Mouse (Mus musculus) neural tube, embryonic 12.5 days (tissue): ENCODE results near the gene Ttc24. TPM values are rescaled to one million over a fixed set of nuclear protein-coding genes. Genes with fewer than 3 reads are reported as not detected.

ENCODE experiments used
- ATAC-seq: fragments of 200-750 bp; cut with Nextera tagmentation; 2 replicates; pipeline ENCODE4 v1.8.0; 2017; ENCODE audit warnings: low read depth, mild to moderate bottlenecking, moderate TSS enrichment, moderate library complexity; ENCODE audit not compliant: low FRiP score
- H3K27ac ChIP-seq: fragments of 300-500 bp; sonication (generic); 2 replicates; pipeline ENCODE4 v1.5.1; 2016
- H3K27me3 ChIP-seq: fragments of 300-500 bp; sonication (generic); replicated peaks from 2 replicates; pipeline ENCODE4 v1.6.1; 2016; ENCODE audit warnings: mild to moderate bottlenecking
- H3K36me3 ChIP-seq: fragments of 300-500 bp; sonication (generic); 2 replicates; pipeline ENCODE4 v1.6.1; 2016; ENCODE audit warnings: mild to moderate bottlenecking
- H3K4me1 ChIP-seq: fragments of 300-500 bp; sonication (generic); 2 replicates; pipeline ENCODE4 v1.6.1; 2016
- H3K4me2 ChIP-seq: fragments of 300-500 bp; sonication (generic); replicated peaks from 2 replicates; pipeline ENCODE4 v1.6.1; 2016; ENCODE audit warnings: mild to moderate bottlenecking
- H3K4me3 ChIP-seq: fragments of 300-500 bp; sonication (generic); 2 replicates; pipeline ENCODE4 v1.5.1; 2016
- H3K9ac ChIP-seq: fragments of 300-500 bp; sonication (generic); 2 replicates; pipeline ENCODE4 v1.6.1; 2016; ENCODE audit warnings: mild to moderate bottlenecking
- H3K9me3 ChIP-seq: fragments of 300-500 bp; sonication (generic); 2 replicates; pipeline ENCODE4 v1.6.1; 2016; ENCODE audit warnings: mild to moderate bottlenecking
- WGBS: fragments of 180-500 bp; shearing (Covaris S2); methylation state at CpG from one replicate; pipeline ENCODE4 v1.1.7; 2016; 5-methylcytosine and 5-hydroxymethylcytosine counted together
- polyA plus RNA-seq: library from polyadenylated mRNA; unstranded; fragments of >200 nt; fragmentation: Nextera tagmentation; extraction: Ambion mirVana; gene quantifications from 2 replicates; pipeline ENCODE4 v1.2.1, GENCODE M21; 2016

Ttc24 gene
- polyA plus RNA-seq, 1 experiment from 2014 or later, result not detected

DNA sequence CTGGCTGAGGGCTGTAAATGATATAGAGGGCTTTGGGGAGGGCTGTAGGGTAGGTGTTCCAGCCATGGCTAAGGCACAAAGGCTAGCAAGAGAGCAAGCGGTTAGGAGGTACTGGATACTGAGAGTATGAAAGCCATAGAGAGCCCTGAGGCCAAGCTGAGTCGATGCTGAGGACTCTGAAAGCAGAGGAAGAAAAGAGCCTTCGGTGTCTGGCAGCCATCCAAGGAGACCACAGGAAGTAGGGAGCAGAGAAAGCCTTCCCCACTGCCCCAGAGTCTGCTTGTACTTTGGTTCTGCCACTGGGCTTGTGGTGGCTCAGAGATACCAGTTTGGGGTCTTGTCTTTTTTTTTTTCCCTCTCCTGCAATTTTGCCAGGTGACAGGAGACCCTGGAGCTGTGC lies 22.1 kb upstream of the Ttc24 start:
- ATAC-seq, result no peak
- H3K36me3 ChIP-seq, result peaks cover 65% of the 10 kb centered on the region
- WGBS, result 80% methylated on average over 3 of the region's 3 CpGs
- H3K27me3 ChIP-seq, result no peaks in the 10 kb centered on the region
- H3K4me2 ChIP-seq, result no peak overlapping the region
- no peak overlapping the region for H3K27ac ChIP-seq
- no peak overlapping the region for H3K9ac ChIP-seq
- no peak overlapping the region for H3K4me3 ChIP-seq
- H3K9me3 ChIP-seq, result no peaks in the 10 kb centered on the region
- no peaks in the 10 kb centered on the region for H3K4me1 ChIP-seq

- Histone ChIP-seq H3K9me3 (no peaks in the 10 kb centered on the region), H3K9ac (no peak overlapping the region), H3K27me3 (no peaks in the 10 kb centered on the region), H3K27ac (no peak overlapping the region), H3K4me3 (no peak overlapping the region), H3K36me3 (peaks cover 68% of the 10 kb centered on the region), H3K4me2 (no peak overlapping the region), H3K4me1 (no peaks in the 10 kb centered on the region)
- ATAC-seq, result no peak
- WGBS, result 91% methylated on average over 6 of the region's 6 CpGs
Measured at GRCm38 (mm10) chr3:88097666-88098065, 19.6 kb upstream of the Ttc24 start.

DNA sequence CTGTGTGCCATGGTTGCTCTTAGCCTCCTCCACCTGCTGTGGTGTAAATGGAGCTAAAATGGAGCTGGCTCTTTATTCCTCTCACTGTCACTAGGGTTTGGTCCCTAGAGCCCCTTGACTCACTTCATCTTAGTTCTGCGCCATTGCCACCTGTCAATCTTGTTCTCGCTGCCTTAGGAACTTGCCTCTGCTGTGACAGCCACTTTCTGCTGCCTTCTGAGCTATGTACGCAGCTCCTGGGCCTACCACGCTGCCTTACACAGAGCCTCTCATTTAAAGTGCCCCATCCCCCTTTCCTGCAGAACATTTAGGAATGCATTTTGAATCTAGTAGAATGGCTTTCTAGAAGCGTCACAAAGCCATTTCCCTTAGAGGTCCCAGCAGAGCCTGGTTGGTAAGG lies 16.0 kb upstream of the Ttc24 start:
- Histone ChIP-seq H3K4me2 (no peak overlapping the region), H3K27ac (no peak overlapping the region), H3K9ac (no peak overlapping the region), H3K27me3 (no peaks in the 10 kb centered on the region), H3K4me3 (no peak overlapping the region), H3K9me3 (no peaks in the 10 kb centered on the region), H3K36me3 (peaks cover 71% of the 10 kb centered on the region), H3K4me1 (no peaks in the 10 kb centered on the region)
- no peak for ATAC-seq
- WGBS, result 86% methylated on average over 5 of the region's 5 CpGs

DNA sequence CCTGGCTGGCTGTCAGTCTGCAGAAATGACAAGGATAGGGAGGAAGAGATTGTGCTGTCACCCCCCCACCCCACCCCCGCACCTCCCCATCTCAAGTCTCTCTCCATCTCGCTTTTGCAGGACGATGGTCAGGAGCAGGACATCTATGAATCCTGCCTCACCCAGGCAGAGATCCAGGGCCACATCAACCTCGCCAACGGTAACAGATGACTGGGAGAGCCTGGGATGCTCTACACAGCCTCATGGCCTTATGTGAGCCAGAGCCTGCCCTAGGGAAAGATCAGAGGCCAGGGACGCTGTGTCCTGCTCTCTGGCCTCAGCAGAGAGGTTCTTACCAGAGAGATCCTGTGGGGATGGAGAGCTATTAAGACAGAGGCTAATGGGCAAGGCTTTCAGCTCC lies 12.5 kb upstream of the Ttc24 start:
- Histone ChIP-seq H3K27ac (no peak overlapping the region), H3K9me3 (no peaks in the 10 kb centered on the region), H3K4me1 (no peaks in the 10 kb centered on the region), H3K27me3 (no peaks in the 10 kb centered on the region), H3K4me3 (no peak overlapping the region), H3K4me2 (no peak overlapping the region), H3K9ac (no peak overlapping the region), H3K36me3 (peaks cover 62% of the 10 kb centered on the region)
- no peak for ATAC-seq
- WGBS, result 93% methylated on average over 6 of the region's 6 CpGs

GRCm38 (mm10) chr3:88090106-88090505 lies 12.0 kb upstream of the Ttc24 start:
- Histone ChIP-seq H3K9me3 (no peaks in the 10 kb centered on the region), H3K9ac (no peak overlapping the region), H3K4me3 (no peak overlapping the region), H3K27ac (no peak overlapping the region), H3K36me3 (peaks cover 59% of the 10 kb centered on the region), H3K27me3 (no peaks in the 10 kb centered on the region), H3K4me1 (no peaks in the 10 kb centered on the region), H3K4me2 (no peak overlapping the region)
- no peak for ATAC-seq
- 94% methylated on average over 7 of the region's 7 CpGs for WGBS

DNA sequence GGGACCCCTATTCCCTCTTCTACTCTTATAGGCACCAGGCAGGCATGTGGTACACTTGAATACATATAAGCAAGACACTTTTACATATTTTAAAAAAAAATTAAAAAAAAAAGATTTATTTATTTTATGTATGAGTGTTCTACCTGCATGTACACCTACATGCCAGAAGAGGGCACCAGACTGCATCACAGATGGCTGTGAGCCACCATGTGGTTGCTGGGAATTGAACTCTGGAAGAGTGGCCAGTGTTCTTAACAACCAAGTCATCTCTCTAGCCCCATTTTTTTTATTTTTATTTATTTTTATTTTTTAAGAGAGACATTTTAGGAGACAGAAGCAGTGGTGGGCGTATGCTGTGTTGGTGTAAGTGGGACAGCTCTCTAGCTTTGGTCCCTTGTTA lies 9.6 kb upstream of the Ttc24 start:
- Histone ChIP-seq H3K4me1 (peaks cover 5% of the 10 kb centered on the region), H3K4me3 (no peak overlapping the region), H3K9me3 (no peaks in the 10 kb centered on the region), H3K9ac (no peak overlapping the region), H3K4me2 (no peak overlapping the region), H3K36me3 (peaks cover 43% of the 10 kb centered on the region), H3K27me3 (no peaks in the 10 kb centered on the region), H3K27ac (no peak overlapping the region)
- ATAC-seq, result no peak
- WGBS, result 84% methylated on average over 1 of the region's 1 CpGs

DNA sequence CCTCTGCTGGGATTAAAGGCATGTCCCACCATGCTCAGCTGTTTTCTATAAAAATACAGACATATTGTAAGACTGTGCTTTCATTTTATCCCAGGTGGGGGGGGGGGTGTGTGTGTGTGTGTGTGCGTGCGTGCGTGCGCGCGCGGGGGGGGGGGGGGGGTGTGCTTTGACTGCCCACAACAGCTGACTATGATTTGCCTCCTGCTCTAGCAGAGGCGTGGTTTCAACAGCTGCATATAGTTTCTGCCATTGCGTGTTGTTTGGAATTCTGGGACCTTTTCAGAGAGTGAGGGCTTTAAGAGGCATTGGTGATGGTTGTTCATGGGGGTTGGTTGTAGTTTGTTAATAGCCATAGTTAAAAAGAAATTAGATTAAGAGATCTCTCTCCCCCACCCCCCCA lies 7.4 kb upstream of the Ttc24 start:
- H3K27ac ChIP-seq, result no peak overlapping the region
- ATAC-seq, result no peak
- H3K4me1 ChIP-seq, result peaks cover 13% of the 10 kb centered on the region
- no peaks in the 10 kb centered on the region for H3K9me3 ChIP-seq
- peaks cover 22% of the 10 kb centered on the region for H3K36me3 ChIP-seq
- H3K4me2 ChIP-seq, result no peak overlapping the region
- no peaks in the 10 kb centered on the region for H3K27me3 ChIP-seq
- 91% methylated on average over 5 of the region's 9 CpGs for WGBS
- no peak overlapping the region for H3K9ac ChIP-seq
- H3K4me3 ChIP-seq, result no peak overlapping the region

DNA sequence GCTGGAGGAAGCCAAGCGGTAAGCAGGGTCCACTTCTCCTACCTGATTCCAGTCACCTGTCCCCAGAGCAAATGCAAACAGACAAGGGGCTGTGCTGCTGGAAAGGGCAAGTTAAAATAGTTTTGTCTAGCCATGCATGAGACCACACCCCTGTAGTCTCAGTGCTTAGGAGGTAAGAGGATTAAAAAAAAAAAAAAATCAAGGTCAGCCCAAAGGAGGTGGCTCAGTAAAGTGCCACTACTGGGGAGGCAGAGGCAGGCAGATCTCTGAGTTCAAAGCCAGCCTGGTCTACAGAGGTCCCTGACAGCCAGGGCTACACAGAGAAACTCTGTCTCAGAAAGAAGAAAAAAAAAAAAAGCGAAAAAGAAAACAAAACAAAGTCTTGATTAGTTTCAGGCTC lies 5.9 kb upstream of the Ttc24 start:
- H3K36me3 ChIP-seq, result peaks cover 9% of the 10 kb centered on the region
- no peak overlapping the region for H3K4me2 ChIP-seq
- no peaks in the 10 kb centered on the region for H3K27me3 ChIP-seq
- H3K27ac ChIP-seq, result no peak overlapping the region
- 89% methylated on average over 2 of the region's 2 CpGs for WGBS
- no peaks in the 10 kb centered on the region for H3K9me3 ChIP-seq
- H3K4me1 ChIP-seq, result peaks cover 13% of the 10 kb centered on the region
- ATAC-seq, result no peak
- H3K4me3 ChIP-seq, result no peak overlapping the region
- no peak overlapping the region for H3K9ac ChIP-seq

GRCm38 (mm10) chr3:88082663-88083062 lies 4.6 kb upstream of the Ttc24 start:
- H3K4me1 ChIP-seq, result peaks cover 13% of the 10 kb centered on the region
- no peaks in the 10 kb centered on the region for H3K27me3 ChIP-seq
- peak overlapping the region; percentile 91 for H3K4me2 ChIP-seq
- peaks cover 5% of the 10 kb centered on the region for H3K36me3 ChIP-seq
- no peak overlapping the region for H3K27ac ChIP-seq
- peak overlapping the region; percentile 55; the same call in 1 of the 2 replicates for H3K9ac ChIP-seq
- WGBS, result 18% methylated on average over 4 of the region's 4 CpGs
- H3K9me3 ChIP-seq, result no peaks in the 10 kb centered on the region
- ATAC-seq, result no peak
- peak overlapping the region; percentile 63 for H3K4me3 ChIP-seq

GRCm38 (mm10) chr3:88082224-88082618 lies 4.1 kb upstream of the Ttc24 start:
- Histone ChIP-seq H3K4me2 (peak overlapping the region; percentile 91), H3K27me3 (no peaks in the 10 kb centered on the region), H3K4me3 (peak overlapping the region; percentile 63), H3K4me1 (peaks cover 13% of the 10 kb centered on the region), H3K36me3 (peaks cover 5% of the 10 kb centered on the region), H3K27ac (no peak overlapping the region), H3K9ac (peak overlapping the region; percentile 55), H3K9me3 (no peaks in the 10 kb centered on the region)
- WGBS, result 4% methylated on average over 13 of the region's 13 CpGs
- no peak for ATAC-seq

GRCm38 (mm10) chr3:88081345-88082223 lies 3.5 kb upstream of the Ttc24 start, which contains the start of gene Iqgap3:
Gene Iqgap3 (plus strand): TSS chr3:88081971.
- H3K9me3 ChIP-seq, result no peaks in the 10 kb centered on the region
- no peaks in the 10 kb centered on the region for H3K27me3 ChIP-seq
- peak within 1 kb of the TSS; percentile 63 for H3K4me3 ChIP-seq
- WGBS, result 21% methylated on average over 33 of the region's 33 CpGs
- H3K9ac ChIP-seq, result peak within 1 kb of the TSS; percentile 55
- peak within 1 kb of the TSS; percentile 91 for H3K4me2 ChIP-seq
- peaks cover 13% of the 10 kb centered on the region for H3K4me1 ChIP-seq
- no peak within 1 kb of the TSS for H3K27ac ChIP-seq
- peaks cover 5% of the 10 kb centered on the region for H3K36me3 ChIP-seq
- ATAC-seq, result peak; percentile 88

DNA sequence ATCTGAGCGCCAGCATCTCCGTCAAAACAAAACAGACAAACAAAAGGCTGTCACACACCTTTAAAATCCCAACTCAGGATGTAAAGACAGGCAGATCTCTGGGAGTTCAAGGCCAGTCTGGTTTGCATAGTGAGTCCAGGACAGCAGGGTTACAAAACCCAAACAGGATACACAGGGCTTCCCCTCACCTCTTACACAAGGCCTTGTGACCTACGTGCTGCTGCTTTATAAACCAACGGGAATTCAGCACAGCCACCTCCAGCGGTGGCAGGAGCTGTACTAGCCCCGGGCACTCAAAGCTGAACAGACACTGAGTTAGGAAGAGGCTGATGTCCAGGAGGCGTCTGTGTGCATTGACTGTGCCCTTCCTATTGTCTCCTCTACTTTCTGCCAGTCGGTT lies 663 bp downstream of the Ttc24 start:
- 39% methylated on average over 8 of the region's 8 CpGs for WGBS
- no peaks in the 10 kb centered on the region for H3K36me3 ChIP-seq
- no peak overlapping the region for H3K4me3 ChIP-seq
- H3K9ac ChIP-seq, result no peak overlapping the region
- H3K4me2 ChIP-seq, result no peak overlapping the region
- ATAC-seq, result no peak
- H3K27me3 ChIP-seq, result no peaks in the 10 kb centered on the region
- H3K4me1 ChIP-seq, result peaks cover 6% of the 10 kb centered on the region
- H3K27ac ChIP-seq, result no peak overlapping the region
- H3K9me3 ChIP-seq, result no peaks in the 10 kb centered on the region

DNA sequence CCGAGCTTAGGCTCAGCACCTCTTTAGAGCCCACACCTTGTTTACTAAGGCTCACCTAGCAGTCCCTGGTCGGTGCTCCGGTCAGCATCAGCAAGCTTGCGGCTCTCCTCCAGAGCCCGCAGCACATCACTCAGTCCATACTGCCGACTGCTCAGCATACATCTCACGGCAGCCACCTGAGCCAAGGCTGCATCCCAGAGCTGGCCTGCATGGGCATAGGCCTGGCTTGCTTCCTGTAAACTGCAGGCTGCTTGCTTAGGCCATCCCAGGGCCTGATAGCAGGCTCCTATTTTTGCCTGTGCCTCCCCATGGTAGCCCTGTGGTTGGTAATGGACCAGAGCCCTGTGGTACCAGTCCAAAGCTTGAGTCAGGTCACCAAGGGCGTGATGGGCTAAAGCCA lies 3.3 kb downstream of the Ttc24 start:
- H3K4me2 ChIP-seq, result no peak overlapping the region
- H3K27me3 ChIP-seq, result no peaks in the 10 kb centered on the region; the same call in 1 of the 2 replicates
- ATAC-seq, result no peak
- no peak overlapping the region for H3K9ac ChIP-seq
- 79% methylated on average over 8 of the region's 8 CpGs for WGBS
- no peak overlapping the region for H3K4me3 ChIP-seq
- H3K9me3 ChIP-seq, result no peaks in the 10 kb centered on the region
- no peak overlapping the region for H3K27ac ChIP-seq
- H3K4me1 ChIP-seq, result no peaks in the 10 kb centered on the region
- H3K36me3 ChIP-seq, result no peaks in the 10 kb centered on the region
